Mouse (Mus musculus) olfactory bulb, adult 2 months (tissue): ENCODE measurements at regions not wholly inside any gene's neighbourhood (a gene's known extent, or its start where the extent isn't known, plus 50 kb on each side); places are given as distances from the start of the nearest gene placed in this dataset.

Experiments
- H3K27ac ChIP-seq: fragments of 200-500 bp; 2 replicates; pipeline ENCODE4 v1.5.1; 2012; ENCODE audit warnings: low read depth, low read length; ENCODE audit not compliant: insufficient read depth
- H3K4me1 ChIP-seq: fragments of 200-500 bp; 2 replicates; pipeline ENCODE4 v1.6.1; 2012; ENCODE audit warnings: low read length; ENCODE audit not compliant: control insufficient read depth, insufficient read depth
- H3K4me3 ChIP-seq: fragments of 200-500 bp; 2 replicates; pipeline ENCODE4 v1.5.1; 2012; ENCODE audit warnings: mild to moderate bottlenecking, low read depth, low read length, moderate library complexity; ENCODE audit not compliant: insufficient read depth
- CTCF ChIP-seq: fragments of 200-500 bp; IDR thresholded peaks from 2 replicates; pipeline ENCODE4 v1.5.1; 2012; ENCODE audit warnings: low read depth, mild to moderate bottlenecking, low read length, moderate library complexity; ENCODE audit not compliant: insufficient read depth
- POLR2A ChIP-seq: fragments of 200-500 bp; IDR thresholded peaks from 2 replicates; pipeline ENCODE4 v1.6.1; 2012; ENCODE audit warnings: mild to moderate bottlenecking, low read depth, low read length, moderate library complexity; ENCODE audit not compliant: insufficient read depth
- WGBS: fragments of 180-500 bp; shearing (Covaris S2); methylation state at CpG from one replicate; pipeline ENCODE4 v1.1.7; 2018; 5-methylcytosine and 5-hydroxymethylcytosine counted together

GRCm38 (mm10) chr11:12847793-12848192 is 383.0 kb upstream of the Cobl start:
- Histone ChIP-seq H3K27ac (no peak overlapping the region), H3K4me3 (no peak overlapping the region), H3K4me1 (no peaks in the 10 kb centered on the region)
- TF ChIP-seq CTCF (no peak), POLR2A (no peak)

DNA sequence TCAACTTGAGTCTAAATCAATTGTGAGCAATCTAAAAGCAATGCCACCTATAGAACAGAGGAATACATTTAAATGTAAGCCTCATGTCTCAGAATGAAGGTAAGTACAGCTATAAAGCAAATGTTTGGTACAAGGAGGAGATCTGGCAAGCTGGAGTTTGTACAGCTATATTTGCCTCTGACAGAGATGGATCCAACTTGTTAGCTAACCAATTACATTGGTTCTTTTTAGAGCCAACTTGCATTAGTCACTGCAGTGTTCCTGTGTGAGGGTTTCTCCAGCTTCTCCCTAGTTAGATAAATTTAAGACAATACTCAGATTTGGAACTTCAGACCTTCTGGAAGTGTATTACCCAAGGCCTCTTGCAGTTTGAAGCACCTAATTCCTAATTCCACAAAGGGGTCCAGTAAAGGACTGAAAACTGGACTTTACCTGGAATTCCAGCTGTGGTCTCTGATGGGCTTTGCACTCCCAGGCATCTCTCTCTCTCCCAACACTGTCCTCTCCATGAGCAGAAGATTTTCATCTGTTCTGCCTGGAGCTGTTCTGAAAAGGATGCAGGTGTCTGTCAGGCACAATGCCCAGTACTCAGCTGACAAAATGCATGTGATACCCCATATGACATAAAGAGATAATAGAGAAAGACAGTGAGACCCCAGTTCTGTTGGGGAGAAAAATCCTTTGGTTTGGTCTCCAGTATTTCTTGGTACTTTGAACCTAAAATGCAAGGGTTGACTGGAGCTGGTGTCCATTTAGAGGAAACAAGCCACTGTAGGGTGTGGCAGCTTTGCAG is 379.1 kb upstream of the Cobl start:
- TF ChIP-seq POLR2A (no peak), CTCF (no peak)
- no peaks in the 10 kb centered on the region for H3K4me1 ChIP-seq
- no peak overlapping the region for H3K4me3 ChIP-seq
- no peak overlapping the region for H3K27ac ChIP-seq

DNA sequence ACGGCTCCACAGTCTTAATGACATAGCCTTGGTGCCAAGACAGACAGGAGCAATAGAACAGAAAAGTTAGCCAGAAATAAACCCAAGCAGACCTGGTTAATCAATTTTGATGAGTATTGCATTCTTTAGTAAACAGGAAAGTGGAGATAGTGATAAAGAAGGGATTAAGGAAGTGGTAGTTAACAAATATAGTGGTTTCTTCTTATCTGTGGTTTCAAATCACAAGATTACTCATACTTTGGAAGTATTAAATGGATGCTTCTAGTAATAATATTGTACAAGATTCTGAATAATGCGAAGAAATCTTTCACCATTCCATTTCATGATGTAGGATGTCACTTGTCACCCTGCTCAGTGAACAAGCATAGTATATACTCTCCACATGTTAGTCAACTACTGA is 376.6 kb upstream of the Cobl start:
- TF ChIP-seq CTCF (no peak), POLR2A (no peak)
- no peak overlapping the region for H3K4me3 ChIP-seq
- H3K4me1 ChIP-seq, result no peaks in the 10 kb centered on the region
- 85% methylated on average over 2 of the region's 2 CpGs for WGBS
- H3K27ac ChIP-seq, result no peak overlapping the region

DNA sequence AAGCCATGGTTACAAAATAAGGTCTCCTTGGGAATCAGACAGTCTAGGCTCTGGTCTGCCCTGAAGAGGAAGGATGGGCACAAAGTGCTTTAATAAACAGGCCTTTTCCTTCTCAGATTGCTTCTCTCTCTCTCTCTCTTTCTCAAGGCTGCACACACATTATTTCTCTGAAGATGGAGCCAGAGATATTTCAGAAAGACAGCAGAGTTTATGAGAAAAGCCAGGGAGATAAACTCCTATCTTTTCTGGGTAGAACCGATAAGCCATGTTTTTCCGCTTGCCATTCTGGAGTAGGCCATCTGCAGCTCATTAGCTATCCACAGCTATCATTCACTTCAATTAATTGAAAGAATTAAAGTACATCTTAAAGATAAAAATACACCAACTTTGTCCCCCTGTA is 373.2 kb upstream of the Cobl start:
- TF ChIP-seq POLR2A (no peak), CTCF (no peak)
- no peak overlapping the region for H3K27ac ChIP-seq
- H3K4me3 ChIP-seq, result no peak overlapping the region
- WGBS, result 69% methylated on average over 2 of the region's 2 CpGs
- no peaks in the 10 kb centered on the region for H3K4me1 ChIP-seq

DNA sequence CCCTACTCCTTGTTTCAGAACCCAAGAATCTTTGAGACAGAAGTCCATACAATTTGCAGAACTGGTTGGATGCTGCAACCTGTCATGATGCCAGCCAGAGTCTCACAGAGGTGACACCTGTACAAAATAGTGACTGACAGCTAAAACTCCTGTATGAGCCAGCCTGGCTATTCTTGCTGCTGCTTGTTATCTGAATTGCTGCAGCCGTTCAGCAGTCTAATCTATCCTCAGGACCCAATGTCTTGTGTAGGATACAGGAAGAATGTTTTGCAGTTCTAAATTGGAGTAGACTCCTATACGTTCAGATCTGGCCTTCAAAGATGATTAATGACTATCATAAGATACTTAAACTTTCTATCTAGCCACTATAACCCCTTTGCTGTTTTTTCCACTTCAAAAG is 372.6 kb upstream of the Cobl start:
- TF ChIP-seq POLR2A (no peak), CTCF (no peak)
- 65% methylated on average over 2 of the region's 2 CpGs for WGBS
- H3K4me3 ChIP-seq, result no peak overlapping the region
- H3K4me1 ChIP-seq, result no peaks in the 10 kb centered on the region
- H3K27ac ChIP-seq, result no peak overlapping the region

DNA sequence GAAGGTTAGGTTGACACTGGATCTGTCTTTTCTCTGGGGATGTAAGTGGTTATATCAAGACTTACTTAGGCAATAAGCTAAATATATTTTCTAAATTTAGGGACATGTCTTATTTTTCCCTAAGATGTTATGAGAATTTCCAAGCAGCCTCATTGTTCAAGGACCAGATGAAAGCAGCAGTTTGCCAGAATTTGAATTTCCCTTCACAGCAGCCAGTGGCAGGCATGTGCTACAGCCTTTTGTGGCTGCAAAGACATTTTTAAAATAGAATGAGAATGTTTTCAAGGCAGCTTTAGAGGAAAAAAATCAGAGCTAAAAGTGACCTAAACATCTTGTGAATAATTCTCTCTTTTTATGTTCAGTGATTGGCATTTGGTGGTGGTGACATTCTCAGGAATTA is 371.6 kb upstream of the Cobl start:
- H3K4me1 ChIP-seq, result no peaks in the 10 kb centered on the region
- TF ChIP-seq POLR2A (no peak), CTCF (no peak)
- no peak overlapping the region for H3K4me3 ChIP-seq
- H3K27ac ChIP-seq, result no peak overlapping the region

- H3K4me1 ChIP-seq, result peaks cover 2% of the 10 kb centered on the region; the same call in 1 of the 2 replicates
- TF ChIP-seq POLR2A (no peak), CTCF (no peak)
- no peak overlapping the region; the same call in 1 of the 2 replicates for H3K27ac ChIP-seq
- no peak overlapping the region for H3K4me3 ChIP-seq
Measured at GRCm38 (mm10) chr11:12812021-12812420, 347.3 kb upstream of the Cobl start.

GRCm38 (mm10) chr11:12810949-12811881 is 346.5 kb upstream of the Cobl start:
- WGBS, result 35% methylated on average over 11 of the region's 11 CpGs
- H3K4me1 ChIP-seq, result peaks cover 2% of the 10 kb centered on the region; the same call in 1 of the 2 replicates
- peak overlapping the region; percentile 60 for H3K27ac ChIP-seq
- TF ChIP-seq POLR2A (no peak), CTCF (no peak)
- H3K4me3 ChIP-seq, result no peak overlapping the region
